Mouse (Mus musculus): ENCODE results near the gene Prm1.

Gene Prm1

GRCm38 (mm10) chr16:10781862-10782371, 23.7 kb downstream of the Prm1 start:
- DNase-seq, result no peak

- DNase-seq, result no peak
Measured at GRCm38 (mm10) chr16:10780631-10781120, 25.0 kb downstream of the Prm1 start.

DNA sequence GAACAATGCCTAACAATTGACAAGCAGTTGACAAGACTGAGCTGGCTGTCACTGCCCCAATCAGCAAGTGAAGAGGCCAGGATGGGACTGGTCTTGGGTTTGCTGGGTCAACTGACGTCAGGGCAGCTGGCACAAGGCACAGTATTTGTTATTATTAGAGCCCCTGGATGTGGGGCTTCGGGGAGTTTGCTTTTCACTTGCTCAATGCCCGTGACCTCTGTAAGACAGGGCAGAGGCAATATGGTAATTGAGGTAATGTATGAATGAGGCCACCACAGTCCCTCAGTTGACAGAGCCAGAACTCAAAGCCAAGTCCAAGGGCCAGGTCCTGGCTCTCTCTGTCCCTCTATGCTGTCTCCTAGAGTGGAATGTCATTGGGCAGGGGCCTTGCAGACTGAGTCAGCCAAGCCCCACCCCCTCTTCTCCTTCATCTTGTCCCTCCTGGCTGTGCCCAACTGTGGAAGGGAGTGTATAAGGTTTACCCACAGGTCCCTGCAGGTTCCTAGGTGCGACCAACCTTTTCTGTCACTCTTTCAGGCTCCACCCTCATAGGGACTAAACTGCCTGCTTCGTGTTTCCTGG, 28.0 kb downstream of the Prm1 start:
- DNase-seq, result no peak

GRCm38 (mm10) chr16:10776322-10776721, 29.3 kb downstream of the Prm1 start:
- no peak for DNase-seq

DNA sequence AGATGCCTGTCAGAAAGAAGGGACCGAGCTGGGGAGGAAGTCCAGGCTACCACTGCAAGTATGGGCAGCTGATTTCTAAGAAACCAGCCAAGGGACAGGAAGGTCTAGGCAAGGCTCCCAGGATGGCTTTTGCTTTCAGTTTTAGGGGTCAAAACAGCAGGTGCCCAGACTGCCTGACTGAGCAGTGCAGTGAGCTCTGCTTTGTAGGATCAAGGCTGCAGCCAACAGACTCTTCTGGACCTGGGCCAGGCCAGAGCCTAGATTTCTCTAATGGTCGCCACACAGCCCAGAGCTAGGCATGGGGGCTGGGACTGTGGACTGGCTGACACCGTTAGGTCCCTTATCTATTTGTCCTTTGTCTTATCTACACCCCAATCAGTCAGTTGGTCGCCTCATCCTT, 30.9 kb downstream of the Prm1 start:
- no peak for DNase-seq

GRCm38 (mm10) chr16:10773543-10773942, 32.1 kb downstream of the Prm1 start:
- no peak for DNase-seq

DNA sequence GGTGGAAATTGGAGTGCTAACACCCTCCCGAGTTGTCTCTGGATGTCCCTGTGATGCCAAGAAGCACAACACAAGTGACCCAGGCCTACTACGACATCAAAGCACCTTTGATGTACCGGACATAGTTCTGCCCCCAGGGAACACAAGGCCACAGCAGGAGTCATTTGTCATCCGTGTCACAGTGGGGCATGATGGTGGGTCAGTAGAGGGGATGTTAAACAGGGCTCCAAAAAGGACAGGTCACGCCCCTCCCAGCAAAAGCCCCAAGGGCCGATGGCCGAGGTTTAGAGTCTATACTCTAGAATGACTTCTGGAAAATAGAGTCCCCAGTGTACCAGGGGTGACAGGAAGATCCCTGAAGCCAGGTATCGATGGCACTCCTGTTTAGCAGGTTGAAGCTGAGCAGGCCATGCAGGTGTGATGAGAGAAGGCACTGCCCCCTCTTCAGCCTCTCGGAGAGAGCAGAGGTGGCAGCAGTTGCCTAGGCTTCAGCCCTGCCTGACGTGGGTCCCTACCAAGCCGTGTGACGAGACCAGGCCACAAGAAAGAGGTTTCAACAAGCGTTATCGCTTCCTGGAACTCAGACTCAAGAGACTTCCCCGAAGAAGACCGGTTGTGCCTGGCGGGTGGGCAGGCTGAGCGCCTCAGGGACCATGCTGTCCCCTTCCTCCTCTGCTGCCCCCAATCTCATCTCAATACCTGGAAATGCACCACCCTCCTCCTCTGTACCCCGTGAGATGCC, 33.7 kb downstream of the Prm1 start:
- DNase-seq, result no peak

DNA sequence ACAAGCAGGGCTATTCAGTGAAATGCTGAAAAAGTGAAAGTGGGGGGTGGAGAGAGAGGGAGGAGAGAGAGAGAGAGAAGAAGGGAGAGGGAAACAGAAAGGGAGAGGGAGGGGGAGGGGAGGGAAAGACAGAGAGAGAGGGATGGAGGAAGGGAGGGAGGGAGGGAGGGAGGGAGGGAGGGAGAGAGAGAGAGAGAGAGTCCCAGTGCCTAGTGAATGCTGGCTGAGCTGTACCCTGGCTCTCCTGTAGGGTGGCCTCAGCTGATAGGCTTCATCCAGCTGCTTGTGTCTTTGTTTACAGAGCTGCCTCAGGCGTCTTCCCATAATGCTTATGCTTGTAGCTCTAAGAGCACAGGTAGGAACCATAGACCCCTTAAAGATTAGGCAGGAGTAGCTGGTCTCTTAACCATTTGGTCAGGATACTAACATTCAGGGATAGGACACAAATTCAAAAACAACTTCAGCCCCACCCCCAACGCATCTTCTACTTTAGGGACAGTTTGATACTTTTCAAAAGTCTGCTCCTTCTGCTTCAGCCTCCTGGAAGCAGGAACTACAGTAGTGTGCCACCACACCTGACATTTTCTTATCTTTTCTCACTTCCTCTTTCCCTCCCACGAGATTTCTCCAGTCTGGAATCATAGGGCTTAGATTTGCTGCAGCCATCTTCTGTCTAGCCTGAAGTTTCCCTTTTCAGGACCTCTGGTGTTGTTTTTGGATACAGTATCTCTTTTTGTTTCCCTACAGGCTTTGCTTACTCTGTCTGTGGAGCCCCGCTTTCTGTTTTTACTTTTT, 34.9 kb downstream of the Prm1 start:
- no peak for DNase-seq

DNA sequence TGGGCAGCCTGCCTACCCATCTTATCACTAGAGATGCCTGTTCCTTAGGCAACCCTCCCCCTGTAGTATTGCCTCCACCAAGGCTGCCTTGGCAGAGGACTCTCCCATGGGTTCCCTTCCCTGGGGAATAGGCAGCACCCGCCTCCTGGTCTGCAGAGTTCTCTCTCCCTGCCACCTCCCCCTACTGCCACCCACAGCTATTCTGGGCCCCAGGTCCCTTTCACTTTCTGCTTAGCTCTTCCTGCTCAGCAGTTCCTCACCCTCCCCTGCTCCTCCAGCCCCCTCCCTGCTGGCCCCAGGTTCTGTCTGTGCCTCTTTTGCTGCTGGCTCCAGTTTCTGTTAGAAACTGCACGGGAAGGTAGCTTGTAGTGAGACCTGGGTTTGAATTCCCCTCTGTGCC, 36.0 kb downstream of the Prm1 start:
- DNase-seq, result no peak

GRCm38 (mm10) chr16:10768821-10769220, 36.8 kb downstream of the Prm1 start:
- no peak for DNase-seq

DNA sequence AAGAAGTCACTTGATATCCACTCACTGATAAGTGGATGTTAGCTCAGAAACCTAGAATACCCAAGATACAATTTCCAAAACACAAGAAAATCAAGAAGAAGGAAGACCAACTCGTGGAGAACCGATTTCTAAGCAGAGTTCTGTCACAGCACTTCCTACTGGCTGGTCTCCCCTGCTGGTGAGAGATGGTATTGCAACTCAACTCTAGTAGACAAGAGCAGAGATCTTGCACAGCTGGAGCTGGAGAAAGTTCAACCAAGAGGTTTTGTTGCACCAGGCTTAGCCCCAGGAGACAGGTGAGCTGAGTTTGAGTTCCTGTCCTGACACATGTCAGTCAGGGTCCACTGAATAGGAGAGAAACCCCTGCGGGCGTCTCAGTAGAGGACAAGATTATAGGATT, 38.5 kb downstream of the Prm1 start:
- DNase-seq, result peak; percentile 35

- no peak for DNase-seq
Measured at GRCm38 (mm10) chr16:10764323-10764722, 41.3 kb downstream of the Prm1 start.

- DNase-seq, result no peak
Measured at GRCm38 (mm10) chr16:10763540-10764264, 41.9 kb downstream of the Prm1 start.

- no peak for DNase-seq
Measured at GRCm38 (mm10) chr16:10762569-10763180, 43.0 kb downstream of the Prm1 start.

DNA sequence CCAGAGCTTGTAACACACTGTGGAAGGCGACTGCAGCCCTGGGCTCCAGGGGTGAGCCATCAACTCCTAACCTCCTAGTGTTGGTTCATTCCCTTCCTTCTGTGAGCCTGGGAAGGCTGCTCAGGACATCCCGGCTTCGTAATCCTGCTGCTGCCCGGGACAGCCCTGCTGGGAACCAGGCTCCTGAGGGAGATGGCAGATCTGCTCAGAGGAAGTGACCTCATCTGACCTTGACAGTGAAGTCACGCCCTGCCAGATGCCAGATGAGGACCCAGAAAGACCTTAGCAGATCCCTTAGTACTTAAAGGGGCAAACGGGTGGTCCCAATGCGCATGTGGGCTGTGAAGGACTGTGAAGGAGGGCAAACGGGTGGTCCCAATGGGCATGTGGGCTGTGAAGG, 44.5 kb downstream of the Prm1 start:
- DNase-seq, result no peak

DNA sequence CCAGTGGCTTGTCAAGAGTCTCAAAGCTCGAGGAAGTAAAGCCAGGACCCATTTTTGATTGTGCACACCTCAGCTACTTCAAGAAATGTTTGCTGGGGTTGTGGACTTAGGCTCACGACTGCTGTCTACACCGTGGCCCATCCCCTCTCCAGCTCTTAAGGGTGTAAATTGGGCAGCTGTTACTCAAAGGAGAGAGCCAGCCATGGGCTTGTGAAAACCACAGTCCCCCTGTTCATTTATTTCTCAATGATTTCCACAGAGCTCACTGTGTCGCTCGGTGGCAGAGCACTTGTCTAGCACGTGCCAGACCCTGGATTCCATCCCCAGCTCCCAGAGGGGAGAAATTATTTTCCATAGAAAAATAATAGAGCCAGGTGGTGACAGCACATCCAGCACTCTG, 49.5 kb downstream of the Prm1 start:
- DNase-seq, result no peak

DNA sequence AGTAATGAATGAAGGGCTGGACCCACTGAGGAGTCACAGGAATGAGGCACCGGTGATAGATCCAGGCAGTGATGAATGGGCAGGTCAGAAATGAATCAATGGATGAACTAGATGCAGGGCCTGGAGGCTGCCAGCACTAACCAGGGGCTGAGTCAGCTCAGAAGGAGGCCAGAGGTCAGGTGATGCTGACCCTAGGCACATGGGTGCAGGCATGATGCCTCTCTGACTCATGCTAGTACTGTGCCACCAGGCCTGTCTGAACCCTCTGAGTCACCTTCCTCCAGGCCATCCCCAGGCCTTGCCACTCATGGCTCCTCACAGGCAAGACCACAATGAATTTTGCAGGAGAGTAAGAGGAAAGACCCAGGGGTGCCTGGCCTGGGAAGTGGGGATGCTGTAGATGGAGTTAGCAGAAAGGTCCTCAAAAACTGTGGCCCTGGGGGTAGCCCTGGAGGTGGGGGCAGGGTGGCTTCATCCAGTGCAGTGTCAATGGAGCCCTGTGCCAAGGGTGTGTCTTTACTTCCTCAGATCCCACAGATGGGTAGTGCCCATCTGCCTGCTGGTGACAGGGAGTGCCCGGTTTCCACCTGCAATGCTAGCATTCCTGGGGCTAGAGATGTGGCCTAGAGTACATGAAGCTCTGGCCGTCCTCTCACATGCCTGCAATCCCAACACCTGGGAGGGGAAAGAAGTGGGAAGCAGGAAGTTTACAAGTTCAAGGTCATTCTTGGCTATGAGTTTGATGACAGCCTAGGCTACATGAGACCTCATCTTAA, 50.9 kb downstream of the Prm1 start:
- DNase-seq, result no peak

DNA sequence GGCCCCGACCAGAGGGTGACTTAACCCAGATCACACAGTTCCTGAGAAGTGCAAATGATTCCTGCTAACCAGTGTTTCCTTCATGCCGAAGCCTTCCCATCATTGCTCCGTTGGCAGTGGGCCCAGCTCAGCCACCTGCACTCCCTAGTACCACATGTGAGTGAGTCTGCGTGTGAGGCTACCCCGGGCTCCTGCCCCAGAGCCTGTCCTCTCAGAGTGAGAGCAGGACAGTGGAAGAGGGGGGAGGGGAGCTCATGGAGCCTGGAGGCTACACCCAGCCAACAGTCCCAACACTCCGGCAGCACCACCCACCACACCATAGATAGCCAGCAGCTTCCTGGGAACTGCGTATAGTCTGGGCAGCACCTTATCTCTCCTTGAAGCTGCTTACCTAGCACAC, 55.8 kb downstream of the Prm1 start:
- DNase-seq, result no peak

DNA sequence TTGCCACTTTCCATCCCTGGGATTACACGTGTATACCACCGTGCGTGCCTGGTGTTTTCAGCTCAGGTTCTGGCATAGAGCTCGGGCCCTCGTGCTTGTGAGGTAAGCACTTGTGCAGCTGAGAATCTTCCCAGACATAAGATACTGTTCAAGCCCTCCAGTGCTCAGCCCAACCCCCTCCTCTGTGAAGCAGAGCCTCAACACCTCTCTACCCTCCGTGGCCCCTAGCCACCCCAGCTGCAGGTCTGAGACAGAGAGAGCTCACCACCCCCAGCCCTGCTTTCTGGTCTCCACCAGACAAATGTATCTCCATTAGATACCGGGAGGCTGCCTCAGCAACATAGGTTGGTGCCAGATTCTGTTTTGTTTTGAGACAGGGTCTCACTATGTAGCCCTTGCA, 56.4 kb downstream of the Prm1 start:
- DNase-seq, result no peak

Measured in kidney, adult 11 months (tissue).